Mouse (Mus musculus) CH12.LX (cell line): ENCODE measurements at regions not wholly inside any gene's neighbourhood (a gene's known extent, or its start where the extent isn't known, plus 50 kb on each side); places are given as distances from the start of the nearest gene placed in this dataset.

Source experiments
- ELF1 ChIP-seq: IDR thresholded peaks from 2 replicates; pipeline ENCODE4 v1.6.1; 2014; ENCODE audit warnings: low read depth, mild to moderate bottlenecking, inconsistent platforms, low read length, improper control_type of control experiment
- EP300 ChIP-seq: IDR thresholded peaks from 2 replicates; pipeline ENCODE4 v1.6.1; 2011; ENCODE audit warnings: low read length, improper control_type of control experiment
- ETS1 ChIP-seq: conservative IDR thresholded peaks from 2 replicates; pipeline ENCODE4 v1.6.1; 2012; ENCODE audit warnings: low read depth, mild to moderate bottlenecking, inconsistent platforms, low read length, improper control_type of control experiment, moderate library complexity
- IRF4 ChIP-seq: IDR thresholded peaks from 2 replicates; pipeline ENCODE4 v1.6.1; 2014; ENCODE audit warnings: low read depth, mild to moderate bottlenecking, inconsistent platforms, low read length, improper control_type of control experiment
- MXI1 ChIP-seq: IDR thresholded peaks from 2 replicates; pipeline ENCODE4 v1.6.1; 2011; ENCODE audit warnings: mild to moderate bottlenecking, low read depth, low read length, improper control_type of control experiment
- POLR2A ChIP-seq: IDR thresholded peaks from 2 replicates; pipeline ENCODE4 v1.6.1; 2011; ENCODE audit warnings: low read depth, mild to moderate bottlenecking, improper control_type of control experiment, low read length
- POLR2AphosphoS2 ChIP-seq: IDR thresholded peaks from 2 replicates; pipeline ENCODE4 v1.6.1; 2011; ENCODE audit warnings: low read depth, low read length, improper control_type of control experiment
- TBP ChIP-seq: conservative IDR thresholded peaks from 2 replicates; pipeline ENCODE4 v1.6.1; 2011; ENCODE audit warnings: low read depth, low read length, improper control_type of control experiment
- TCF12 ChIP-seq: IDR thresholded peaks from 2 replicates; pipeline ENCODE4 v1.6.1; 2014; ENCODE audit warnings: low read depth, mild to moderate bottlenecking, inconsistent platforms, low read length, improper control_type of control experiment
- ZMIZ1 ChIP-seq: IDR thresholded peaks from 2 replicates; pipeline ENCODE4 v1.6.1; 2012; ENCODE audit warnings: low read depth, mild to moderate bottlenecking, inconsistent platforms, low read length, improper control_type of control experiment
- ZNF384 ChIP-seq: IDR thresholded peaks from 2 replicates; pipeline ENCODE4 v1.6.1; 2012; ENCODE audit warnings: low read depth, low read length, improper control_type of control experiment, inconsistent platforms

DNA sequence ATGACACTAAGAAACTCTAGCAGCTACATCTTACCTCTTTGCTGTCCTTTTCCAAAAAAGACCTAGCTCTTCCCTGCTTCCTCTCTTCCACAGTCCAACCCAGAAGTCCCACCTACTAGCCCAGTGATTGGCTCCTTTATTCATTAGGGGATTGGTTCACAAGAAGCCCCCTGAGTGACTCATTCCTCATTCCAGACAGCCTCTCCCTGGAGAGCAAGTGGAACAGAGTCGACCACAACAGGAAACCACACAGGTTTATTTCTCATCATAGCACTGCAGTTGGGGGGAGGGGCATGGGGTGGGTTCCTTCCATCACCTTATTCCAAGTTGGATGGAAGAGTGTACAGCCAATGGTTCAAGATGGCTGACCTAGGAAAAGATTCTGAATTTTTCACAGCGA is 473.3 kb downstream of the Tmem114 start:
- TF ChIP-seq ETS1 (no peak), MXI1 (no peak), TBP (no peak), TCF12 (no peak), EP300 (no peak), ELF1 (no peak), POLR2A (no peak), ZMIZ1 (no peak), POLR2AphosphoS2 (no peak), ZNF384 (no peak), IRF4 (no peak)
